ENCODE assay signal across 22 mouse cellular contexts in the genomic region with DNA sequence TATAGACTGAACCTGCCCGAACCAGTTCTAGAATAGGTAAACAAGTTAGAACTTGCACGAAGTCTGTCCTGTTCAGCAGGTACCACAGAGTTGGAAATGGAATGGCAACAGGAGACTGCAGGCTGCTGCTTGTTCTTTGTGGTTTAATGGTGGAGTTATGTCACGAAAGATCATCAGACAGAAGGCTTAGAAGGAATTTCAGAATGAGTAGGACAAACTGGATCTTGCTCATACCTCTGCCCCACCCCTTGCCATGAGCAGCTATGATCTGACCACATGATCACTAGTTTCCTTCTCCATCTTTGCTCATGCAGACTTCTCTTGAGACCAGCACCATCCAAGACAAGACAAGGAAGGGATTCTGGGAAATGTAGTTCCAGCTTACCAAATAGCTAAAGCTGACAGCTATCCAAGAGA.
DNase-seq lines count a peak whose midpoint lies in the region; ATAC-seq and TF ChIP-seq lines count a peak whose summit lies in the region.
"Had no signal": no experiment of that assay in that cellular context is flagged by ENCODE, and none has a peak within 500 bp of the region (broad histone marks: within the 10 kb centered on the region; RNA-seq: fewer than 3 reads in every experiment).

No protein-coding gene starts in this region.

- H3K79me2 ChIP-seq in CH12.LX (replicated peaks; ENCODE audit: control insufficient read depth, extremely low read depth, insufficient read depth, poor library complexity, severe bottlenecking): no peaks in the 10 kb centered on the region

- H3K4me2 ChIP-seq in limb, embryonic 14.5 days (replicated peaks; ENCODE audit: low read depth, low read length, severe bottlenecking): no peak overlapping the region
- no peak overlapping the region for H3K4me2 ChIP-seq in CH12.LX (ENCODE audit: insufficient read depth, low read depth, poor library complexity, severe bottlenecking)
- H3K4me2 ChIP-seq: forebrain, embryonic 12.5 days; heart, embryonic 15.5 days; hindbrain, embryonic 13.5 days; liver, embryonic 12.5 days had no signal

- H3K36me3 ChIP-seq in limb, embryonic 14.5 days (ENCODE audit: control insufficient read depth, insufficient read depth, low read length): no peaks in the 10 kb centered on the region
- H3K36me3 ChIP-seq in limb, embryonic 10.5 days: no peaks in the 10 kb centered on the region
- no peaks in the 10 kb centered on the region for H3K36me3 ChIP-seq in CH12.LX (replicated peaks in 1 of 2; ENCODE audit: control insufficient read depth in 1 of 2, insufficient read depth in 1 of 2, low read length in 1 of 2)
- H3K36me3 ChIP-seq: forebrain, embryonic 12.5 days; heart, embryonic 15.5 days; hindbrain, embryonic 13.5 days; liver, embryonic 12.5 days; midbrain, embryonic 10.5 days had no signal

- DNase-seq in limb, embryonic 14.5 days (ENCODE audit: low spot score): peak; percentile 29
- DNase-seq in limb, embryonic 10.5 days (ENCODE audit: low spot score): no peak
- DNase-seq in CH12.LX (ENCODE audit: extremely low read depth) (peak; percentile 46), R1 (ENCODE audit: low read depth, low spot score) (peak; percentile 16)
- DNase-seq in gonadal fat pad, adult 2 months (ENCODE audit: low read depth): peak; percentile 69
- DNase-seq in B cell, adult 2 months: no peak
- no peak for DNase-seq in gastrocnemius, postnatal 25 days
- DNase-seq: adrenal gland, adult 2 months; cerebellum, adult 18-20 months; cerebellum, postnatal 25 days; heart, postnatal 36 days; kidney, adult 2 months; kidney, postnatal 10 days; lung, adult 18-20 months; lung, postnatal 10 days; thymus, postnatal 14 days had no signal

- no peaks in the 10 kb centered on the region for H3K9me3 ChIP-seq in limb, embryonic 14.5 days (ENCODE audit: control insufficient read depth, low read length)
- no peaks in the 10 kb centered on the region for H3K9me3 ChIP-seq in limb, embryonic 10.5 days (replicated peaks)
- H3K9me3 ChIP-seq in CH12.LX (replicated peaks; ENCODE audit: low read length): no peaks in the 10 kb centered on the region
- H3K9me3 ChIP-seq: forebrain, embryonic 12.5 days; heart, embryonic 15.5 days; hindbrain, embryonic 13.5 days; liver, embryonic 12.5 days; midbrain, embryonic 10.5 days had no signal

- no peak overlapping the region for H3K27ac ChIP-seq in limb, embryonic 14.5 days (replicated peaks; ENCODE audit: low read depth, low read length)
- no peak overlapping the region for H3K27ac ChIP-seq in limb, embryonic 10.5 days
- no peak overlapping the region for H3K27ac ChIP-seq in CH12.LX (ENCODE audit: insufficient read depth, low read depth)
- H3K27ac ChIP-seq: forebrain, embryonic 12.5 days; heart, embryonic 15.5 days; hindbrain, embryonic 13.5 days; liver, embryonic 12.5 days; midbrain, embryonic 10.5 days had no signal

- TF ChIP-seq CTCF in CH12.LX (conservative IDR thresholded peaks at IDR 0.05 in 1 of 2, IDR thresholded peaks at IDR 0.05 in 1 of 2; ENCODE audit: low read depth in 2 of 2, low read length in 2 of 2): no peak

- H3K4me3 ChIP-seq in limb, embryonic 14.5 days (replicated peaks; ENCODE audit: low read length): no peak overlapping the region
- H3K4me3 ChIP-seq in limb, embryonic 10.5 days: no peak overlapping the region
- H3K4me3 ChIP-seq in CH12.LX (replicated peaks in 1 of 3; ENCODE audit: low read depth in 2 of 3, low read length in 2 of 3, poor library complexity in 1 of 3): no peak overlapping the region
- H3K4me3 ChIP-seq: forebrain, embryonic 12.5 days; heart, embryonic 15.5 days; hindbrain, embryonic 13.5 days; liver, embryonic 12.5 days; midbrain, embryonic 10.5 days had no signal

- in situ Hi-C loops in CH12.LX (cut with MboI; ENCODE audit: low pct_ligation_motif_present, low pct_unique_long_range_greater_than_20kb, low sequenced_read_pairs): no loop called here

- TF ChIP-seq EP300 in CH12.LX (IDR thresholded peaks at IDR 0.05; ENCODE audit: low read length): peak; percentile 81

- dilution Hi-C loops in CH12.LX (cut with MboI; ENCODE audit: extremely low pct_ligation_motif_present, extremely low pct_unique_long_range_greater_than_20kb, low sequenced_read_pairs): no loop called here

- no peak overlapping the region for H3K9ac ChIP-seq in limb, embryonic 14.5 days (ENCODE audit: low read depth, low read length, severe bottlenecking)
- no peak overlapping the region for H3K9ac ChIP-seq in CH12.LX (ENCODE audit: insufficient read depth, low read depth)
- H3K9ac ChIP-seq: forebrain, embryonic 12.5 days; heart, embryonic 15.5 days; hindbrain, embryonic 13.5 days; liver, embryonic 12.5 days had no signal

- no peaks in the 10 kb centered on the region for H3K27me3 ChIP-seq in limb, embryonic 14.5 days (ENCODE audit: control insufficient read depth, insufficient read depth, low read length)
- H3K27me3 ChIP-seq in limb, embryonic 10.5 days (ENCODE audit: low read depth, poor library complexity, severe bottlenecking): no peaks in the 10 kb centered on the region
- H3K27me3 ChIP-seq in CH12.LX (replicated peaks): no peaks in the 10 kb centered on the region
- H3K27me3 ChIP-seq: forebrain, embryonic 12.5 days; heart, embryonic 15.5 days; hindbrain, embryonic 13.5 days; liver, embryonic 12.5 days had no signal

- TF ChIP-seq POLR2A in limb, embryonic 14.5 days (IDR thresholded peaks at IDR 0.05; ENCODE audit: borderline replicate concordance, extremely low read depth, insufficient read depth, insufficient read length): no peak
- no peak for TF ChIP-seq POLR2A in CH12.LX (IDR thresholded peaks at IDR 0.05; ENCODE audit: low read depth, low read length)

- TF ChIP-seq RAD21 in CH12.LX (IDR thresholded peaks at IDR 0.05; ENCODE audit: low read depth, low read length): no peak; the same call in 1 of the 2 replicates

- 82% methylated on average over 3 of the region's 3 CpGs for WGBS in limb, embryonic 14.5 days
- 81% methylated on average over 3 of the region's 3 CpGs for WGBS in limb, embryonic 10.5 days

- no peaks in the 10 kb centered on the region for H3K4me1 ChIP-seq in limb, embryonic 14.5 days (ENCODE audit: control insufficient read depth, insufficient read depth, low read length)
- no peaks in the 10 kb centered on the region for H3K4me1 ChIP-seq in limb, embryonic 10.5 days
- peaks cover 10 to 11% of the 10 kb centered on the region in 2 experiments; a peak in 3 of 4 replicates for H3K4me1 ChIP-seq in CH12.LX (ENCODE audit: control insufficient read depth in 1 of 2, insufficient read depth in 2 of 2)
- H3K4me1 ChIP-seq: heart, embryonic 15.5 days; hindbrain, embryonic 13.5 days had no signal

- ATAC-seq in limb, embryonic 14.5 days (ENCODE audit: low FRiP score, low read depth): no peak
- ATAC-seq: inflammation-experienced regulatory T-cells, adult 6 months; liver, embryonic 12.5 days had no signal

TF ChIP-seq in CH12.LX, 34 proteins besides CTCF, POLR2A, EP300 and RAD21:
- peak; percentile 57; the same call in 1 of the 2 replicates for TF ChIP-seq MEF2A (IDR thresholded peaks at IDR 0.05; ENCODE audit: borderline replicate concordance, low read depth, low read length)
- peak; percentile 97 for TF ChIP-seq CHD1 (IDR thresholded peaks at IDR 0.05; ENCODE audit: low read depth, low read length)
- TF ChIP-seq TCF12 (IDR thresholded peaks at IDR 0.05; ENCODE audit: low read depth, low read length): peak; percentile 40; the same call in 1 of the 2 replicates
- no peak for TF ChIP-seq ZMIZ1 (IDR thresholded peaks at IDR 0.05; ENCODE audit: low read depth, low read length)
- TF ChIP-seq ETS1 (conservative IDR thresholded peaks at IDR 0.05; ENCODE audit: low read depth, low read length): peak; percentile 41; the same call in 1 of the 2 replicates
- TF ChIP-seq MAX (IDR thresholded peaks at IDR 0.05; ENCODE audit: low read length): 0 out of 2 replicates have a peak, but pooled peaks have one; percentile 43
- peak; percentile 83 for TF ChIP-seq JUND (conservative IDR thresholded peaks at IDR 0.05; ENCODE audit: low read depth, low read length)
- TF ChIP-seq NRF1 (IDR thresholded peaks at IDR 0.05; ENCODE audit: low read depth, low read length): 0 out of 2 replicates have a peak, but pooled peaks have one; percentile 11
- peak; percentile 86 for TF ChIP-seq IRF4 (IDR thresholded peaks at IDR 0.05; ENCODE audit: low read depth, low read length)
- 0 out of 2 replicates have a peak, but pooled peaks have one; percentile 78 for TF ChIP-seq RCOR1 (conservative IDR thresholded peaks at IDR 0.05; ENCODE audit: low read depth, low read length)
- peak; percentile 44; the same call in 1 of the 2 replicates for TF ChIP-seq USF1 (IDR thresholded peaks at IDR 0.05; ENCODE audit: low read depth, low read length)
- no peak for TF ChIP-seq MAZ (IDR thresholded peaks at IDR 0.05; ENCODE audit: low read depth, low read length)
- peak; percentile 66 for TF ChIP-seq BHLHE40 (IDR thresholded peaks at IDR 0.05; ENCODE audit: low read depth, low read length)
- TF ChIP-seq HCFC1 (IDR thresholded peaks at IDR 0.05; ENCODE audit: low read depth, low read length): peak; percentile 81
- TF ChIP-seq MYC (IDR thresholded peaks at IDR 0.05; ENCODE audit: low read depth, low read length): peak; percentile 68; the same call in 1 of the 2 replicates
- no peak for TF ChIP-seq CHD2 (IDR thresholded peaks at IDR 0.05; ENCODE audit: low read length)
- TF ChIP-seq MAFK (IDR thresholded peaks at IDR 0.05; ENCODE audit: insufficient replicate concordance, low read length): no peak
- no peak for TF ChIP-seq PAX5 (IDR thresholded peaks at IDR 0.05; ENCODE audit: low read length)
- no peak for TF ChIP-seq GABPA (IDR thresholded peaks at IDR 0.05; ENCODE audit: insufficient replicate concordance, low read depth, low read length)
- peak; percentile 63 for TF ChIP-seq JUN (IDR thresholded peaks at IDR 0.05; ENCODE audit: insufficient read depth, low read depth, low read length)

Comparison
In these comparisons a context has a peak if more than half of its experiments do, and no peak if none do; other contexts are left out.
1. DNase-seq: peak in limb, embryonic 14.5 days (single experiment), CH12.LX (single experiment), R1 (single experiment) and gonadal fat pad, adult 2 months (single experiment); none in limb, embryonic 10.5 days (single experiment), B cell, adult 2 months (0 of 2) and gastrocnemius, postnatal 25 days (single experiment).